Mouse (Mus musculus) intestine, postnatal 0 days (tissue): ENCODE results near the gene Ralgps1. TPM values are rescaled to one million over a fixed set of nuclear protein-coding genes. Genes with fewer than 3 reads are reported as not detected.

ENCODE experiments used
- ATAC-seq: fragments of 200-750 bp; cut with Nextera tagmentation; 2 replicates; pipeline ENCODE4 v1.8.0; 2017; ENCODE audit warnings: mild to moderate bottlenecking, moderate TSS enrichment, moderate library complexity
- H3K27ac ChIP-seq: fragments of 300-500 bp; sonication (generic); 2 replicates; pipeline ENCODE4 v1.5.1; 2014; ENCODE audit warnings: mild to moderate bottlenecking, low read depth, low read length, moderate library complexity
- H3K27me3 ChIP-seq: fragments of 300-500 bp; sonication (generic); replicated peaks from 2 replicates; pipeline ENCODE4 v1.6.1; 2014; ENCODE audit warnings: low read length, mixed read lengths; ENCODE audit not compliant: control insufficient read depth, insufficient read depth
- H3K36me3 ChIP-seq: fragments of 300-500 bp; sonication (generic); 2 replicates; pipeline ENCODE4 v1.6.1; 2014; ENCODE audit warnings: mild to moderate bottlenecking, moderate library complexity; ENCODE audit not compliant: control insufficient read depth, insufficient read depth
- H3K4me1 ChIP-seq: fragments of 300-500 bp; sonication (generic); replicated peaks from 2 replicates; pipeline ENCODE4 v1.6.1; 2014; ENCODE audit warnings: antibody characterized with exemption, low read length, mixed read lengths; ENCODE audit not compliant: control insufficient read depth, insufficient read depth
- H3K4me2 ChIP-seq: fragments of 300-500 bp; sonication (generic); replicated peaks from 2 replicates; pipeline ENCODE4 v1.6.1; 2014; ENCODE audit warnings: low read depth, mild to moderate bottlenecking, moderate library complexity
- H3K4me3 ChIP-seq: fragments of 300-500 bp; sonication (generic); 2 replicates; pipeline ENCODE4 v1.5.1; 2014; ENCODE audit warnings: low read depth, low read length
- H3K9ac ChIP-seq: fragments of 300-500 bp; sonication (generic); 2 replicates; pipeline ENCODE4 v1.6.1; 2014; ENCODE audit warnings: mild to moderate bottlenecking, low read depth, low read length
- H3K9me3 ChIP-seq: fragments of 300-500 bp; sonication (generic); 2 replicates; pipeline ENCODE4 v1.6.1; 2016; ENCODE audit warnings: mixed run types; ENCODE audit not compliant: control insufficient read depth
- CTCF ChIP-seq: sonication (generic); IDR thresholded peaks from 2 replicates; pipeline ENCODE4 v1.5.1; 2016; ENCODE audit warnings: low read depth, mild to moderate bottlenecking, control low read depth, antibody characterized with exemption, moderate library complexity
- WGBS: fragments of 180-500 bp; shearing (Covaris S2); extraction: QIAGEN DNeasy Blood & Tissue Kit; methylation state at CpG from one replicate; pipeline ENCODE4 v1.1.7; 2014; 5-methylcytosine and 5-hydroxymethylcytosine counted together
- polyA plus RNA-seq: library from polyadenylated mRNA; unstranded; fragments of >200 nt; fragmentation: Nextera tagmentation; extraction: Ambion mirVana; gene quantifications from 2 replicates; pipeline ENCODE4 v1.2.1, GENCODE M21; 2015

Ralgps1 gene
- polyA plus RNA-seq, 1 experiment from 2014 or later = 4.0 TPM

- Histone ChIP-seq H3K27me3 (no peaks in the 10 kb centered on the region), H3K4me2 (no peak overlapping the region), H3K4me3 (no peak overlapping the region), H3K36me3 (peaks cover 12% of the 10 kb centered on the region), H3K27ac (no peak overlapping the region), H3K4me1 (no peaks in the 10 kb centered on the region), H3K9me3 (no peaks in the 10 kb centered on the region), H3K9ac (no peak overlapping the region)
- ATAC-seq = no peak
- WGBS = 81% methylated on average over 15 of the region's 15 CpGs
- no peak for TF ChIP-seq CTCF
Measured at GRCm38 (mm10) chr2:33228551-33228950, 142.7 kb downstream of the Ralgps1 start.

DNA sequence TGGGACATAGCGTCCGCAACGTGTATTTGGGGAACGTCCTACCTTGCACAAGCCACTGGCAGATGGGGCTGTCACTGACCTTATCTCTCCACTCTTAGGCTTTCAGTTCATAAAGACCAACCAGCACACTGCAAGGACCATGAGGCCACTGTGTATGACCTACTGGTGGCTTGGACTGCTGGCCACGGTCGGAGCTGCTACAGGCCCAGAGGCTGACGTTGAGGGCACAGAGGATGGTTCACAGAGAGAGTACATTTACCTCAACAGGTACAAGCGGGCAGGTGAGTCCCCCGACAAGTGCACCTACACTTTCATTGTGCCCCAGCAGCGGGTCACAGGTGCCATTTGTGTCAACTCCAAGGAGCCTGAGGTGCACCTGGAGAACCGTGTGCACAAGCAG lies 143.2 kb downstream of the Ralgps1 start:
- no peaks in the 10 kb centered on the region for H3K27me3 ChIP-seq
- TF ChIP-seq CTCF = no peak
- H3K27ac ChIP-seq = no peak overlapping the region
- no peak overlapping the region for H3K4me2 ChIP-seq
- no peak overlapping the region for H3K4me3 ChIP-seq
- 88% methylated on average over 11 of the region's 11 CpGs for WGBS
- no peaks in the 10 kb centered on the region for H3K4me1 ChIP-seq
- H3K36me3 ChIP-seq = peaks cover 12% of the 10 kb centered on the region
- no peak overlapping the region for H3K9ac ChIP-seq
- ATAC-seq = no peak
- no peaks in the 10 kb centered on the region for H3K9me3 ChIP-seq

- no peak for ATAC-seq
- Histone ChIP-seq H3K36me3 (peaks cover 22% of the 10 kb centered on the region), H3K9me3 (no peaks in the 10 kb centered on the region), H3K27ac (no peak overlapping the region), H3K9ac (no peak overlapping the region), H3K4me3 (no peak overlapping the region), H3K27me3 (no peaks in the 10 kb centered on the region), H3K4me2 (no peak overlapping the region), H3K4me1 (no peaks in the 10 kb centered on the region)
- TF ChIP-seq CTCF = no peak
- 93% methylated on average over 7 of the region's 7 CpGs for WGBS
Measured at GRCm38 (mm10) chr2:33225921-33226320, 145.4 kb downstream of the Ralgps1 start.

DNA sequence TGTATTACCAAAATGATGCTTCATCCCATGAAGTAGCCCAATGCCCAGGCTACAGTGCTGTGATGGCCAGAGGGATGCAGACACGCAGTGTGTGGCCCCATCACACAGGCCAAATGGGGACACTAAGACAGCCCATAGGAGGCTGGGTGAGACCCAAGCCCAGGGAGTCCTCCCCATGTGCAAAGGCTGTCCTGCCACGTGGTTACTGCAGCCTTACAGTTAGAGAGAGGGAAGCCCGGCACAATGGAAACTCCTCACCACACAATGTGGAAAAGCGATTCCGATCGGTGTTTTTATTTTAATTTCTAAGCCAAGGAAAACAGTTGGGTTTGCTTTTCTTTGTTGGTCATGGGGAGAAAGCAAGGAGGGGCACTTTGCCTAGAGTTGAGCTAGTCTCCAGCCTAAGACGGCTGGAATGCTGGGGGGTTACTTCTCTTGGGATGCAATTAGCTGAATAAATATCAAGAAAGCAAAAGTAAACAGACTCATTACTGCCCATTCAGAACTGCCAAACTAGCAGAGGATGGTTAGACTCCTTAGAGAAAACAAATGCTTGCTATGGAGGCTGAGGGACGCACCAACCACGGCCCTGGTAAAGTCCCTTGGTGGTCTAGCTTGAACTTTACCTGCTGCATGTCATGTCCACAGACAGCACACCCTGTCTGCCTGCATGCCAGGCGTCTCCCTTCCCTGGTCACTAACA lies 147.5 kb downstream of the Ralgps1 start:
- H3K4me1 ChIP-seq = no peaks in the 10 kb centered on the region; the same call in 1 of the 2 replicates
- no peak overlapping the region for H3K4me3 ChIP-seq
- no peaks in the 10 kb centered on the region for H3K9me3 ChIP-seq
- no peak for ATAC-seq
- 55% methylated on average over 10 of the region's 10 CpGs for WGBS
- H3K36me3 ChIP-seq = peaks cover 18% of the 10 kb centered on the region
- H3K27me3 ChIP-seq = no peaks in the 10 kb centered on the region
- H3K9ac ChIP-seq = no peak overlapping the region
- H3K27ac ChIP-seq = no peak overlapping the region
- no peak for TF ChIP-seq CTCF
- H3K4me2 ChIP-seq = no peak overlapping the region

DNA sequence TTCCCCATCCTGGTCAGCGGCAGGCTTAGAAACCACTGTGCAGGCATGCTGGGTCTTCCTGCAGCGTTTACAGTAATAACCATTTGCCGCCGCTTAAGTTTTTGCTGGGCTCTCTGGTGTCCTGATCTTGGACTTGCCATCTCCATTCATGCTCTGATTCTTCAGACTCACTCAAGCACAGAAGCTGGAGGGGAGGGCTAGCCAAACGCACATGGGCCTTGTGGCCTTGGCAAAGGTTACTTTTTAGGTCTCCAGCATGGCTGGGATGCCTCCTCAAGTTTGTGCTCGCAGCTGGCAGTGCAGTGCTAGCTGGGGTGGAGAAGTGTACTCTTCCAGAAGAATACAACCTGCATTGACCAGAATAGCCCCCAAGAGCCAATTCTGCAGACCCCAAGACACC lies 148.8 kb downstream of the Ralgps1 start:
- no peak for TF ChIP-seq CTCF
- WGBS = 84% methylated on average over 6 of the region's 6 CpGs
- Histone ChIP-seq H3K9ac (no peak overlapping the region), H3K4me2 (no peak overlapping the region), H3K4me3 (no peak overlapping the region), H3K9me3 (no peaks in the 10 kb centered on the region), H3K36me3 (peaks cover 13% of the 10 kb centered on the region), H3K4me1 (no peaks in the 10 kb centered on the region; the same call in 1 of the 2 replicates), H3K27ac (no peak overlapping the region), H3K27me3 (no peaks in the 10 kb centered on the region)
- ATAC-seq = no peak

GRCm38 (mm10) chr2:33221339-33221900 lies 149.9 kb downstream of the Ralgps1 start:
- Histone ChIP-seq H3K4me3 (no peak overlapping the region), H3K9me3 (no peaks in the 10 kb centered on the region), H3K36me3 (peaks cover 13% of the 10 kb centered on the region), H3K4me2 (no peak overlapping the region), H3K27ac (no peak overlapping the region), H3K27me3 (no peaks in the 10 kb centered on the region), H3K4me1 (no peaks in the 10 kb centered on the region; the same call in 1 of the 2 replicates), H3K9ac (no peak overlapping the region)
- no peak for TF ChIP-seq CTCF
- ATAC-seq = no peak
- WGBS = 81% methylated on average over 11 of the region's 11 CpGs
